Mouse (Mus musculus): ENCODE data around the gene Mlx. TPM values are rescaled to one million over a fixed set of nuclear protein-coding genes. Genes with fewer than 3 reads are reported as not detected.

The Mlx gene
- total and polyA plus RNA-seq, 3 experiments: 45.2 to 116 (median 51.5) TPM

GRCm38 (mm10) chr11:101047502-101047901 is 39.6 kb upstream of the Mlx start:
- dilution Hi-C loops (cut with MboI; ENCODE audit: extremely low pct_ligation_motif_present, extremely low pct_unique_long_range_greater_than_20kb, low sequenced_read_pairs): no loop called here
- H3K79me2 ChIP-seq (replicated peaks; ENCODE audit: control insufficient read depth, extremely low read depth, insufficient read depth, poor library complexity, severe bottlenecking): no peaks in the 10 kb centered on the region
- peaks cover 91 to 99% of the 10 kb centered on the region in 2 experiments for H3K36me3 ChIP-seq (replicated peaks in 1 of 2; ENCODE audit: control insufficient read depth in 1 of 2, insufficient read depth in 1 of 2, low read length in 1 of 2)
- H3K4me3 ChIP-seq (replicated peaks in 1 of 3; ENCODE audit: low read depth in 2 of 3, low read length in 2 of 3, poor library complexity in 1 of 3): no peak overlapping the region
- no peak overlapping the region for H3K9ac ChIP-seq (ENCODE audit: insufficient read depth, low read depth)
- in situ Hi-C loops (cut with MboI; ENCODE audit: low pct_ligation_motif_present, low pct_unique_long_range_greater_than_20kb, low sequenced_read_pairs): no loop called here
- H3K27ac ChIP-seq (ENCODE audit: insufficient read depth, low read depth): no peak overlapping the region
- H3K27me3 ChIP-seq (replicated peaks): no peaks in the 10 kb centered on the region
- no peak for DNase-seq (ENCODE audit: extremely low read depth)
- H3K4me1 ChIP-seq (ENCODE audit: control insufficient read depth in 1 of 2, insufficient read depth in 2 of 2): no peaks in the 10 kb centered on the region
- no peak overlapping the region for H3K4me2 ChIP-seq (ENCODE audit: insufficient read depth, low read depth, poor library complexity, severe bottlenecking)
- no peak for TF ChIP-seq MYC (IDR thresholded peaks at IDR 0.05; ENCODE audit: low read depth, low read length)
- TF ChIP-seq USF1 (IDR thresholded peaks at IDR 0.05; ENCODE audit: low read depth, low read length): no peak
- TF ChIP-seq NRF1 (IDR thresholded peaks at IDR 0.05; ENCODE audit: low read depth, low read length): no peak
- TF ChIP-seq JUND (conservative IDR thresholded peaks at IDR 0.05; ENCODE audit: low read depth, low read length): no peak
- TF ChIP-seq POLR2AphosphoS2 (IDR thresholded peaks at IDR 0.05; ENCODE audit: low read depth, low read length): no peak
- no peak for TF ChIP-seq CHD2 (IDR thresholded peaks at IDR 0.05; ENCODE audit: low read length)
- TF ChIP-seq MXI1 (IDR thresholded peaks at IDR 0.05; ENCODE audit: low read depth, low read length): no peak
- no peak for TF ChIP-seq ZKSCAN1 (IDR thresholded peaks at IDR 0.05; ENCODE audit: borderline replicate concordance, low read depth, low read length)
- no peak for TF ChIP-seq MAX (IDR thresholded peaks at IDR 0.05; ENCODE audit: low read length)
- TF ChIP-seq ZMIZ1 (IDR thresholded peaks at IDR 0.05; ENCODE audit: low read depth, low read length): no peak
- no peak for TF ChIP-seq USF2 (conservative IDR thresholded peaks at IDR 0.05; ENCODE audit: low read depth, low read length)
- no peaks in the 10 kb centered on the region for H3K9me3 ChIP-seq (replicated peaks; ENCODE audit: low read length)

DNA sequence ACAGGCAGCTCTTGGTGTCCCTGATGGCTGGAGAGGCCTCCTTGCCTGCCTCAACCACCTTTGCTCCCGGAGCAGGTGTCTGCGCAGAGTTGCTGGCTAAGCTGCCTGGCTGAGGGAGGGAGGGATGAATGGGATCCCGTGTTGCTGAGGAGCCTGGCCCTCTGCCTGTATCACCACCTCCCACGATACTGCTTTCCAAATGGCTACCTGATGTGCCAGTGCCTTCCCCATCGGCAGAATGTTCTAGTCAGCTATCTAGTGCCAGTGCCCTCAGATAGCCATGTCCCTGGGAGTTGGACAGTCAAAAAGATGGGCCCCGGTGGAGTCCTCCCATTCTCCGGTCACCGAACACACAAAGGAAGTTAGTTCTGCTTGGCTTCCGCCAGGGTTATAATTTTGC is 36.7 kb upstream of the Mlx start:
- dilution Hi-C loops (cut with MboI; ENCODE audit: extremely low pct_ligation_motif_present, extremely low pct_unique_long_range_greater_than_20kb, low sequenced_read_pairs): no loop called here
- no peak overlapping the region for H3K4me2 ChIP-seq (ENCODE audit: insufficient read depth, low read depth, poor library complexity, severe bottlenecking)

More for the DNA sequence above, 36.7 kb upstream of the Mlx start:
- Histone ChIP-seq H3K36me3 (replicated peaks in 1 of 2; ENCODE audit: control insufficient read depth in 1 of 2, insufficient read depth in 1 of 2, low read length in 1 of 2) (peaks cover 89 to 99% of the 10 kb centered on the region in 2 experiments), H3K27me3 (replicated peaks) (no peaks in the 10 kb centered on the region), H3K27ac (ENCODE audit: insufficient read depth, low read depth) (no peak overlapping the region), H3K79me2 (replicated peaks; ENCODE audit: control insufficient read depth, extremely low read depth, insufficient read depth, poor library complexity, severe bottlenecking) (no peaks in the 10 kb centered on the region), H3K4me3 (replicated peaks in 1 of 3; ENCODE audit: low read depth in 2 of 3, low read length in 2 of 3, poor library complexity in 1 of 3) (no peak overlapping the region), H3K9me3 (replicated peaks; ENCODE audit: low read length) (peaks cover 12% of the 10 kb centered on the region), H3K4me1 (ENCODE audit: control insufficient read depth in 1 of 2, insufficient read depth in 2 of 2) (no peaks in the 10 kb centered on the region), H3K9ac (ENCODE audit: insufficient read depth, low read depth) (no peak overlapping the region)
- in situ Hi-C loops (cut with MboI; ENCODE audit: low pct_ligation_motif_present, low pct_unique_long_range_greater_than_20kb, low sequenced_read_pairs): no loop called here
- no peak for DNase-seq (ENCODE audit: extremely low read depth)
- no peak for TF ChIP-seq NRF1 (IDR thresholded peaks at IDR 0.05; ENCODE audit: low read depth, low read length)
- no peak for TF ChIP-seq ZMIZ1 (IDR thresholded peaks at IDR 0.05; ENCODE audit: low read depth, low read length)
- TF ChIP-seq JUN (IDR thresholded peaks at IDR 0.05; ENCODE audit: insufficient read depth, low read depth, low read length): no peak
- no peak for TF ChIP-seq MXI1 (IDR thresholded peaks at IDR 0.05; ENCODE audit: low read depth, low read length)
- TF ChIP-seq MAFK (IDR thresholded peaks at IDR 0.05; ENCODE audit: insufficient replicate concordance, low read length): no peak
- no peak for TF ChIP-seq ZNF384 (IDR thresholded peaks at IDR 0.05; ENCODE audit: low read depth, low read length)
- no peak for TF ChIP-seq CTCF (conservative IDR thresholded peaks at IDR 0.05 in 1 of 2, IDR thresholded peaks at IDR 0.05 in 1 of 2; ENCODE audit: low read depth in 2 of 2, low read length in 2 of 2)
- no peak for TF ChIP-seq TCF12 (IDR thresholded peaks at IDR 0.05; ENCODE audit: low read depth, low read length)
- TF ChIP-seq EP300 (IDR thresholded peaks at IDR 0.05; ENCODE audit: low read length): no peak
- TF ChIP-seq HCFC1 (IDR thresholded peaks at IDR 0.05; ENCODE audit: low read depth, low read length): no peak
- TF ChIP-seq ELF1 (IDR thresholded peaks at IDR 0.05; ENCODE audit: low read depth, low read length): no peak
- TF ChIP-seq USF2 (conservative IDR thresholded peaks at IDR 0.05; ENCODE audit: low read depth, low read length): no peak
- no peak for TF ChIP-seq CHD1 (IDR thresholded peaks at IDR 0.05; ENCODE audit: low read depth, low read length)
- no peak for TF ChIP-seq ETS1 (conservative IDR thresholded peaks at IDR 0.05; ENCODE audit: low read depth, low read length)
- TF ChIP-seq CHD2 (IDR thresholded peaks at IDR 0.05; ENCODE audit: low read length): no peak
- no peak for TF ChIP-seq BHLHE40 (IDR thresholded peaks at IDR 0.05; ENCODE audit: low read depth, low read length)
- TF ChIP-seq MEF2A (IDR thresholded peaks at IDR 0.05; ENCODE audit: borderline replicate concordance, low read depth, low read length): no peak
- TF ChIP-seq PAX5 (IDR thresholded peaks at IDR 0.05; ENCODE audit: low read length): no peak
- TF ChIP-seq ZC3H11A (IDR thresholded peaks at IDR 0.05; ENCODE audit: low read depth, low read length): no peak
- TF ChIP-seq E2F4 (IDR thresholded peaks at IDR 0.05; ENCODE audit: insufficient replicate concordance, low read depth, low read length): no peak
